Mouse (Mus musculus) forelimb bud, embryonic 11.5 days (tissue): ENCODE measurements at regions not wholly inside any gene's neighbourhood (a gene's known extent, or its start where the extent isn't known, plus 50 kb on each side); places are given as distances from the start of the nearest gene placed in this dataset.

Experiments used
- DNase-seq: peaks from one replicate; pipeline ENCODE4 v3.0.0-alpha.2; 2012; ENCODE audit warnings: low read depth, low spot score

- DNase-seq: no peak
Observed at GRCm38 (mm10) chr7:133521936-133522335, 80.0 kb downstream of the Tex36 start.

- no peak for DNase-seq
Observed at GRCm38 (mm10) chr7:133518926-133519325, 83.0 kb downstream of the Tex36 start.

DNA sequence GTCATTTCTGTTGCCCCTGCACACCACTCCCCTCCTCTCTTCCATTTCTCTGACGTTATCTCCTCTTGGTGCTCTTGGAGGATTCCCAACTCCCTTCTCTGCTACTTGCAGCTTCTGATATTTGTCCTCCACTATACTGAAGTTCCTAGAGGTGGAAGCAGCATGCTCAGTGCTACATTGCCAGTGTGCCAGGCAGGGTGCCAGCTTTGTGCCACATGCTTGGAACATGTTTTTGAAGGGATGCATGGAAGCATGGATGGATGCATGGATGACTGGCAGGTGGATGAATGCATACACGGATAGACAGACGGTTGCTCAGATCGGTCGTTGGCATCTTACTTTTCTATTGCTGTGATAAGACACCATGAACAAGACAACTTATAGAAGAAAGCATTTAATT, 84.4 kb downstream of the Tex36 start:
- no peak for DNase-seq

DNA sequence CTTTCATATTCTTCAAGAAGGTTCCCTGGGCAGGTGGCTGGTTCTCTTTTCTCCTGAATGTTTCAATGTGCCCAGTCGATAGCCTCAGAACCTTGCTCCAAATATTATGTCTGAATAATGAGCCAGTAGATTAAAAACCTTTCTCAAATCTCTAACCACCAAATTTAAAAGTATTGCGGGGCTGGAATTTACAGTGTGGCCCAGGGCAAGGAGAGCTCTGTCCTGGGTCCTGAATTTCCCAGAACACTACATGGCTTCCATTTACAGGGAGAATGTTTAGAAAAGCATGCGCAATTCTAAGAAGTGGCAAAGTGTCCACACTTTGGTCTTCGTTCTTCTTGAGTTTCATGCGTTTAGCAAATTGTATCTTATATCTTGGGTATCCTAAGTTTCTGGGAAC, 91.0 kb downstream of the Tex36 start:
- no peak for DNase-seq

- DNase-seq: no peak
Observed at GRCm38 (mm10) chr7:133509486-133509885, 92.5 kb downstream of the Tex36 start.

DNA sequence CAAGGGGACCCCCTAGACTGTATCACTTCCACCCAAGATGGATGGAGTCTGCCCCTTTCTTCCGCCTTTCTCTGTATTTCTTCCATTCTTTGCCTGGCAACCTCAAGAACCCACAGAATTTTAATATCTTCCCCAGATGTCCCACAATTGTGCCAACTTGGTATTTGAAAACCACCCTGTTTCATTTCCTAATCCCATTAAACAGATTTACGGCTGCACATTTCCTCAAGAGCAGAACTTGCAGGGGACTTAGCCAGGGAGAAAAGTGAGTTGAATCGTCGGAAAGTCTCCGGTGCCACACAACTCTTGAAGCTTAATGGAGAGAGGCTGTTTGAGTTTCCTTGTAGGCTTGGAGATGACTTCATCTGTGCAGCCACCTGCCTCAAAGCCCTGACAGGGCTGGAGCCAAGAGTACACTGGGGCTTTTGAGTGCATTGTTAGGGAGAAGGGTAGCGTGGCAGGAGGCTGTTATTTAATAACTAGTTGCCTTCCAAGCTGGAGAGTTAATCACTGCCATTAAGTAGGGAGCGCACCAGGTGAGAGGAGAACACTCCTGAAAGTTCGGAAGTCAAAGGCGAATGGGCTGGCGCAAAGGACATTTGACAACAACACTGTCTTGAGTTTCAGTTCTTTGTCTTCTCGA, 93.5 kb downstream of the Tex36 start:
- peak; percentile 55 for DNase-seq

DNA sequence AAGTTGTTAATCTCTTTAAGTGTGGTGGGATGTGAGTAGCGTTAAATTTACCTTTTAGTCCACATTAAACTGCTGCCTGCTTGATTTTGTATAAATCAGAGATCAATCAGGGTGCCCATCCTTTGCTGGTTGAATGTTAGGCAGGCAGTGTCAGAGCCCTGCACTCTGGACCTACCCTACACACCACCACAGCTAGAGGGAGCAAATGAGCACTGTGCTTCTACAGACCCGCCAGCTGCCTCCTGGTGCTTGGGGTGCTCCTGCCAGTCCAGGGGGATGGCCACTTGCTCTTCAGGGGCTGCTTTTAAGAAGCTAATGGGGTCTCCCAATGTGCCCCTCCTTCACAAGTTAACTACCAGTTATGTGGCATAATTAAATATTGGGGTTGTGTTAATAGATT, 96.3 kb downstream of the Tex36 start:
- DNase-seq: no peak

DNA sequence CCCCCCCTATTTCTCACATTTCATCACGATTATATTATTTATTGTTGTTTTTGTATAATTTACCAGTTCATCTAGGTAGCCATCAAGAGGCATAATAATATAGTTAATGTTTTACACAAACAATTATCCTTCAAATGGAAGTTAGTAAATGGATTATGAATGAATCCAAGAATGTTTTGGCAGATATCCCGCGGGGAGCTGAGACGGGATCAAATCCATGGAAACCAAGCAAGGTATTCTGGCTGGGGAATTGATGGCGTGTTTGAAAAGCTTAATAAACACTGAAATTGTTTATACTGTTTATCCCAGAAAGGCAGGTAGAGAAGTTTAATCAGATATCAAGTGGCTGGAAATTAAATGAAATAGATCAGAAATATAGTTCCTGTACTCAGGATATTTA, 98.0 kb downstream of the Tex36 start:
- DNase-seq: no peak

DNA sequence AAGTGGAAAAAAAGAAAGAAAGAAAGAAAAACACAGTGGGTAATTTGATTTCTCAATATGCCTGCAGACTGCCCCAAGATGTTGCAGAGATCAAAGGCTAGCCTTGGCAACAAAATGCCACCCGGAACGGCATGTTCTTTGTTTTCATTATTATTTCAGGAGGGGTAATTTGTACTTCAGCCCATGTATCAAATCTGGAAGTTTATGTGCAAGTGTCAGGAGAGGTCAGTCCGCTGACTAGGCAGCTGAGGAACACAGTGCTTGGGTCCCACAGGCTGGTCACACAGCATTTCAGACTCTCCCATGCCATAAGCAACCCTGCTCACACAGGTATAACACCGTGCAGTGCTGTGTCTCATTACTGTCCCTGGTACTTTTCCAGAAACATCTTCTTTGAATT, 99.2 kb downstream of the Tex36 start:
- DNase-seq: no peak

DNA sequence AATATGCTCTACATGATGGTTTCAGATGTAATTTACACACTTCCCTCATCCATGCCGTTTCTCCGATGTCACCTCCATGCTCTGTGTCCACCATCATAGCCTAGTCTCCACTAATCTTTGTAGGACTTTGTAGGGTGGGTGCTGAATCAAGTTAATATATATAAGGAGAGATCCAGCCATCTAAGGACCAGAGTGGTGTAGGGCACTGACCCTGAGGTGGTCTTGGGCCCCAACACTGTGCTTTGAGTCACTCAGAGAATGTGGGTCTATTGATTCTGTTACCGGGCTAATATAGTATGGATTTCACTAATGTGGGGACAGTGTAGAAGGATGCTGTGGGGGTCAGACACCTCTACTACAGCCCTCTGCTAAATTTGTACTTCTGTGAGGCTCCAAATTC, 104.4 kb downstream of the Tex36 start:
- DNase-seq: no peak

- no peak for DNase-seq
Observed at GRCm38 (mm10) chr7:133494982-133495550, 106.9 kb downstream of the Tex36 start.

- DNase-seq: peak; percentile 63
Observed at GRCm38 (mm10) chr7:133494256-133494981, 107.5 kb downstream of the Tex36 start.

- no peak for DNase-seq
Observed at GRCm38 (mm10) chr7:133492626-133493025, 109.3 kb downstream of the Tex36 start.

DNA sequence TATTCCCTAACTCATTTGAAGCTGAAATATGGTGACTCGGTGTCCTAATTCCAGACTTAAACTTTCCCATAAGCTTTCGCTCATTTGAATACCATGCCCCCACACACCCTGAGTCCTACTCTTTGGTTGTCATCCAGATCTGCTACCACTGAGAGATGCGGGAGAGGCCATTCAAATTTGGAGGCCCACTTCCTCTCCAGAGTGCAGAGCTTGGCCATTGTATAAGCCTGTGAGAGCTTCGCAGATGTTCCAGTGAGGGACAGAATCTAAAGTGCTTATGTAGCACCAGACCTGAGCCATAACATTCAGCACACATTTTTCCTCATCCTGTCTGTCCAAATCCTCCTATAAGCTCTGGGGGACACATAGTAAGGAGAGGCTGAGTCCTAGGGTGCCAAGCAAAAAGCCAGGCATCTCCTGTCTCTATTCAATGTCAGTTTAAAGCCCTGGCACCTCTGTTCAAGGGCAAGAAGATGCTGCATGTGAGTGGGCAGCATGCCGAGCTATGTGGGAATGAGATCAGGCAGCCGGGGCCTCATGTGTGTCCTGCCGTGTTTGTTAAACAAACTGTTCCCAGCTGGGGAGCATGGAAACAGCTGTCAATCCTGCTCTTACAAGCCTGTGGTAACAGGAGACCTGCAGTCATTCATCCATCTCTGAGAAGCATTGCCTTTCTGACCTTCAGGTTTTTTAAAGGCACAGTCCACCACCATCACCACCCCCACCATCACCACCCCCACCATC, 113.9 kb downstream of the Tex36 start:
- DNase-seq: no peak

DNA sequence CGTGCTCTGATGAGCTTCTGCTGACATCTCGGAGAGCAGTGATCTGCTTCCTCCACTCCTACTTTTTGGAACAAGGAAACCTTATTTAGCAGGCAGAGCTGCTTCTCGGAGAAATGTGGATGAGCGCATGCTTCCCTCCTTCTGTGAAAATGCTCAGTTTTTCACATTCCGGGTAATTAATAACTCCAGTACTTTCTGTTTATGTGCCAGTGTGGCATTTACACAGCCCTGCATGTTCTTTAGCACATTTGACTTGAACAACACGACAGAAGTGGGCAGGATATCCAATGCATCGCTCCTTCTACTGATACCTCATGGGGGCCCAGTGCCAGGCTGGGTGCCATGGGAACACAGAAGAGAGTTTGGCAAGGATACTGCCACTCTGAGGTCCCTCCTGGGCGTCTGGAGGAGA, 117.5 kb downstream of the Tex36 start:
- no peak for DNase-seq

DNA sequence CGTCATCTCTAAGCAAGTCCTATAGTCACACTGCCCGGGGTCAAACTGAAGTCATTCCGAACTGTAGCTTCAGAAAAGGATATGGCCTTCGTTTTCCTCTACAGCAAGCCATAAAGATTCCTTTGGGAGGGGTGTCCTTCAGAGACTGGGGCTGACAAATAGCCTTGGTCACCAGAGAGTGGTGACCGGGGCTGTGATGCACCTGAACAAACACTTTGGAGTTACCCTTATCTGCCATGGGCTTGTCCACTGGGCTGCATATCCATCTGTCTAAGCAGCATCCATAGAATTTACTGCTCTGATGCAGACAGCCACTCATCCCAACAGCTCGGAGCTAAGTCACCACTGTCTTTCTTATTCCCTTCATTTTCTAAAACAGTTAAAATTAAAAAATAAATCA, 120.4 kb downstream of the Tex36 start:
- DNase-seq: no peak

DNA sequence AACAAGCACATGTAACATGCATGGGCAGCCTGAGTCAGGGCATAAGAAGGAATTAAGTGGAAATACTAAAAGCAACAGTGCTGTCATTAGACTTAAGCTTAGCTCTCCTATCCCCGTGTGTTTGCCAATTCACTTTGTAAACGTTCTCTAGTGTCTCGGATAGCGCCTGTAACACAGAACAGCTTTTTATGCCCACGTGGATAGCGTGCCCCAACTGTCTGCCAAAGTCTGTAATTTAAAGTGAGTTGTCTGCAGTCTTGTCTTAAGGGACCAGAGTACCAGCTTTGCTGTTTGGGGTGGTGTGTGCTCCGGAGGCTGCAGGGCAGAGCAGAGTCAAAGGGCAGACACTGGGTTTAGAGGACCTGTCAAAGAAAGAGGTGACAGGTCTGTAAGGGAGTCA, 122.3 kb downstream of the Tex36 start:
- no peak for DNase-seq

GRCm38 (mm10) chr7:133477933-133478332, 124.0 kb downstream of the Tex36 start:
- no peak for DNase-seq

- DNase-seq: no peak
Observed at GRCm38 (mm10) chr7:133477221-133477620, 124.7 kb downstream of the Tex36 start.

- DNase-seq: no peak
Observed at GRCm38 (mm10) chr7:133471706-133472105, 130.3 kb downstream of the Tex36 start.

DNA sequence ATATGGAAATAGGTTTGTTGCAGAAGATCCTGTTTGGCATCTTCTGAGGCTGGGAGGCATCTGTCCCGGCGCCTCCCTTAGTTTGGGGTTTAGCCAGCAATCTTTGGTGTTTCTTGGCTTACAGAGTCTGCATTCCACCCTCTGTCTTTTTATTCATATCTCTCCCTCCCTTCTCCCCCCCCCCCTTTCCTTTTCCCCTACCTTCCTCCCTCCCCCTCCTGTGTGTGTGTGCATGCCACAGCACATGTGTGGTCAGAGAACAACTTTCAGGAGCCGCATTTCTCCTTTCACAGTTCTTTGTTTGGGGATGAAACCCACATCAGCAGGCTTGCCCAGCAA, 131.4 kb downstream of the Tex36 start:
- DNase-seq: no peak

GRCm38 (mm10) chr7:133469952-133470619, 131.9 kb downstream of the Tex36 start:
- DNase-seq: no peak
